Mouse (Mus musculus): ENCODE data around the gene Slit2.

The Slit2 gene

GRCm38 (mm10) chr5:48058612-48059011 lies 75.7 kb downstream of the Slit2 start:
- DNase-seq: no peak

DNA sequence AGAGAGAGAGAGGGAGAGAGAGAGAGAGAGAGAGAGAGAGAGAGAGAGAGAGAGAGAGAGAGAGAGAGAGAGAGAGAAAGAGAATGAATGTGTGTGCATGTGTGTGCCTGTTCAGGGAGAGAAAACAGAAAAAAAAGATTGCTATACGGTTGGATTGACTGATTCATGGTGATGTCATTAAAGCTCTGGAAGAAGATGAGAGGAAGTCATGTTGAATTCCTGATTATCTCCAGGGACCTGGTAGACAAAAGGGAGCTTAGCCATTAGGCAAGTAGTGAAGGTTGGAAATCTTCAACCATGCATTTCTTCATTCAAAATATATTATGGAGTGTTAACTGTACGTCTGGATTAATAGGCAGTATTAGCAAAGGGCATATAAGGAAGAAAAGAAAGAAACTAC lies 77.8 kb downstream of the Slit2 start:
- DNase-seq: no peak

GRCm38 (mm10) chr5:48078730-48079129 lies 95.8 kb downstream of the Slit2 start:
- no peak for DNase-seq

DNA sequence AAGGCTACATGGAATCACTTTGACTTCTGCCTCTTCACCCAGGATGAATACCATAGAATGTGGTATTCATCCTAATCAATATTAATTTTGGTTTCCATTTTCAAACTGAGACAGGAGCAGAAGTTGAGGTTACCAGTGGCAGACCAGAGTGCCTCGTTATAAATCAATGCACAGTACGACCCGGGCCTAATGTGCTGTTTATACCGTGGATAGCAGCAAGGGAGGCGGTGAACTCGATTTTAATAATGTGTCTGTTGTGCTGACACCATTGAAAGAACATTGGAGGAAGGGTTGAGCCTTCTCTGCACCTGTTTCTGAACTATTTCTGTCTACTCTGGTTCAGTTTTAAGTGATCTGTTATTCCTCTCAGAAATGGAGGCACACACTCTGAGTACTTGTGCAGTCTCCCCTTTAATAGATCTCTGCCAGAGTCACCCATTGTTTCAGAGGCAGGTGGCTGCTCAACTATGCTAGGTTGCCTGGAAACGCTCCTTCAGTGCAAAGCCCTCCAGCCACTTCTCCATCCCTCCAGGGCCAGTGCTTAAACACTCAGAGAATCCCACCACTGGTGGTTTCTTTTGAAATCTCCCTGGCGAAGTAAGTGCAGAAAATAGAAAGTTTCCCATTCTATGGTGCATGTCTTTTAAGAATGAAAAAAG lies 98.4 kb downstream of the Slit2 start:
- DNase-seq: no peak

GRCm38 (mm10) chr5:48113400-48113799 lies 130.5 kb downstream of the Slit2 start:
- no peak for DNase-seq

- no peak for DNase-seq
These were observed 132.1 kb downstream of the Slit2 start for GRCm38 (mm10) chr5:48114969-48115537.

DNA sequence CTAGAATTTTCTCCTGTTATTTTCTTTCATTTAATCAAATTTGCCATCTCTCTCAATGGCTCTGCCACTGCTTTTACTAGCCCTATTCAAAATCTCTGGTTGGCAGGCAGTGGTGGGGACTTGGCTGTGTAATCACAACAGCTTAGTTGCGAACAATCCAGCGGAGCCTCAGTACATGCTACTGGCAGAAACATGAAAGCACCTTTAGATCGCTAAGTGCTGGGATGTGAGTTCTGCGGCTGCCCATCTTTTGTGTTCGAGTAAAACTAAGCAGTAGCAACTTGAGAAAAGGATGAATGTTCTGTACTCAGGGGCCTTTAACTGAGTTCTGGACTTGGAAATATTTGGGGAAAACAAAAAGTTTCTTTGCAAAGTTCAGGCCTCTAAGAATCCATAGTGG lies 139.7 kb downstream of the Slit2 start:
- DNase-seq: no peak

GRCm38 (mm10) chr5:48125770-48126423 lies 143.0 kb downstream of the Slit2 start:
- DNase-seq: no peak

GRCm38 (mm10) chr5:48129981-48130380 lies 147.0 kb downstream of the Slit2 start:
- DNase-seq: no peak

DNA sequence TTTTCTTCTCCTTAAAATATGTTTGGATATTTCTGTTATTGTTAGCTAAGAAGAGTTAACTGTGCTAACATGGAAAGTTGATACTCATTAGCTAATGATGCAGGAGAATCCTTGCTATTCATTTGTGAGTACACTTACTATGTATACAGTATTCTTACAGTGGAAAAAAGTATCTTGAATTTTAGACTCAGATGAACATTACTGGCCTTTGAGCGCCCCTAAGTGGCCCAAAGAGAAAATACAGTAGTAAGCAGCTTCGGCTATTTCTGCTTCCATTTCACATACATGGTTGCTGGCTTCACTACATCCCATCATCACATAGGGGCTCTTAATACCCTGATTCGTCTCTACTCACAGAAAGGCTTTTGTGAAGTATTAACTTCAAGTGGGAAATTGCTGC lies 153.6 kb downstream of the Slit2 start:
- no peak for DNase-seq

DNA sequence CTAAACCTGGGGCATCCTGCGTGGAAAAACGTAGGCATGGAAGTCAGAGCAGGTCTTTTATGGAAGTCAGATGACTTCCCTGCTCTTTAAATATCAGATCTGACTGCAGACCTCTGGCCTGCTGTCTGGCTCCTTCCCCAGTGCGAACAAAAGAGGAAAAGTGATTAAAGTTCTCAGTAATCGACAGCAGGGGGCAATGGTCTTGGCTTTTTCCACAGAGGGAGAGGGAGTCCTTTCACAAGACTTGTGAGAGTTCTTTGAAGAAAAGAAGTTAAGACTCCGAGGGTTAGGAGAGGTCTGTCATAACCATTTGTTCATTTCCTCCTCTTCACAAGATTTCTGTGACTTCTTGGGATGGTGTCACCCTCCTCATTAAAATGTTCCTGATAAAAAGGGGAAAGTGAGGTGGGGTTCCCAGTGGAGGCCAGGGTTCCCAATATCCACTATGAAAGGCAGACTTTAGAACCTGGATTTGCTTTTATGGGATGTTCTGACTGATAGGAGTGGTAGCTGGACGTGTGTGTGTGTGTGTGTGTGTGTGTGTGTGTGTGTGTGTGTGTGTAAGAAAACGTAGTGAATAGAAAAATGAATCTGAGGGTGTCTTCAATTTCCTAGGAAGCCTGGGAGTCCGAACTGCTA lies 156.0 kb downstream of the Slit2 start:
- no peak for DNase-seq

GRCm38 (mm10) chr5:48139488-48139862 lies 156.5 kb downstream of the Slit2 start:
- DNase-seq: no peak

DNA sequence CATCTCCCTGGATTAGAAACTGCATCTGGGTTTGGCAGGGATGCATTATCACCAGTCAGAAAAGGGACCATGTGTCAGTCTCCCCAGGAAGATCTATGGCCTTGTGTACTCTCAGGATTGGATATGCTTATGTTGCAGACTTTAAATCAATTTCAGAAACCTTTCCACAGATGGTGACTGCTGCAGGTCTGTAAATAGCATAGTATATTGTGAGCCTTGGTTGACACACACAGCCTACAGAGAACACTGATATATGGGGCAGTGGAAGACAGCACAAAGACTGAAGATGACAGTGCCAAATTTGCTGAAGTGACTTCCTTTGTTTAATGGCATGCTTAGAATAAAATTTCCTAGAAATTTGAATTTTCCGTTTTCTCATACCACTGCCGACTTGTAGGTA lies 163.1 kb downstream of the Slit2 start:
- DNase-seq: no peak

DNA sequence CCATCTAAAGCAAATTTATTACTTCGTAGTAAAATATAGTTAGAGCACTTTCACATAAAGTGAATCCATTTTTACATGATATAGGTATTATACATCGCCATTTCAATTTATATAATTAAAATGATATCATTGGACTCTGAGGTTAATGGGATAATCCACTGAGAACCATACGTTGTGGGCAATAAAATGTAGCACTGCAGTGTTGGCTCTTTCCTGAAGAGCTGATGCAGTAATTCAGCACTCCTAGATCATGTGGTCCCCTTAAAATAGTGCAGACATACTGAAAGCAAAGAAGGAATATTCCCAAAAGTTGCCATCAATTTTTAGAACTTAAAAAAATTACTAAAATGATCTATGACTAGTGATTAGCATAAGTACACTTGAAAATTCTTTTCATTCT lies 177.9 kb downstream of the Slit2 start:
- no peak for DNase-seq

GRCm38 (mm10) chr5:48181646-48182302 lies 198.8 kb downstream of the Slit2 start:
- no peak for DNase-seq

GRCm38 (mm10) chr5:48184358-48184757 lies 201.4 kb downstream of the Slit2 start:
- no peak for DNase-seq

GRCm38 (mm10) chr5:48187819-48188218 lies 204.9 kb downstream of the Slit2 start:
- no peak for DNase-seq

DNA sequence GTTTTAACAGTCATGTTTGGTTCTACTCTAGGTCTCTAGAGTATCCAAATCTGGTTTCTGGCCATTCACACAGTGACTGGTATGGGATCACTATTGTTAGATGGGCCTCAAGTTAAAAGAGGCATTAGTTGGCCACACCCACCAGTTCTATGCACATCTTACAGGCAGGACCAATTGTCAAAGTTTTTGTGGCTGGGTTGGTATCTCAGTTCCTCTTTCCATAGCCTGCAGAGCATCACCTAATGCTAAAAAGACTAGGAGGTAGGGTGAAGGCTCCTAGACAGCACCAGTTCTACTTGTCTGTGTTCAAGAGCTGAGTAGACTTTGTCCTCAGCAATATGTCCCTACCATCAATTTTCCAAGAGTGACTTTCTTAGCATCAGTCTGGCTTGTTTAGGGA lies 216.4 kb downstream of the Slit2 start:
- DNase-seq: no peak

- no peak for DNase-seq
These were observed 232.3 kb downstream of the Slit2 start for GRCm38 (mm10) chr5:48215248-48215647.

DNA sequence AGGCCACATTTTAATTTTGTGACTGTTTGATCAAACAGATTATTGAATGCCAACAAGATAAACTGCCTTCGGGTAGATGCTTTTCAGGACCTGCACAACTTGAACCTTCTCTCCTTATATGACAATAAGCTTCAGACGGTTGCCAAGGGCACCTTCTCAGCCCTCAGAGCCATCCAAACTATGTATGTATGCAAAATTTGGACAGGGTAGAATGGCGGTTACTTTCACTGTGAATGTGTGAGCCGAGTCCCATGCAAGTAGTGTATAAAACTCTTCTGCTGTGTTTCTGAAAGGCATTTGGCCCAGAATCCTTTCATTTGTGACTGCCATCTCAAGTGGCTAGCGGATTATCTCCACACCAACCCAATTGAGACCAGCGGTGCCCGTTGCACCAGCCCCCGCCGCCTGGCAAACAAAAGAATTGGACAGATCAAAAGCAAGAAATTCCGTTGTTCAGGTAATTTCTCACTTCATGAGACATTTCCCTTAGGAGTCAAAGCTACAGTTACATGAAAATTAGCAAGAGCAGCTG lies 236.8 kb downstream of the Slit2 start:
- no peak for DNase-seq

DNA sequence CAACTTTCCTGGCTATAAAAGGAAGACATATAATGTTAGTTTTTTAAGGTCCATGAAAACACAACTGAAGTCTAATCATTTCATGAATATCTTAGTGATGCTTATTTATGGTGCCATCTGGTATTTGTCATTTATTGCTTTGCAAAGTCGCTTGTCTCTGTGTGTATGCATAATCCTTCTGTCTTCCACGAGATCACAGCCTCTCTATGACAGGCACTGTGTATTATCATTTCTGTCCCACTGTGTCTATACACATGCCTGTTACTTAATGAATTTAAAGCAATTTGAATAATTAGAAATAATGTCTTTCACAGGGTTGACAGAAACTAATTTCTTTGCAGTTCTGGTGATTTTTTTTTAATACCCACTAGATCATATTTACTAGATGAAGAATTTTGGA lies 242.6 kb downstream of the Slit2 start:
- DNase-seq: no peak

GRCm38 (mm10) chr5:48230430-48231080 lies 247.6 kb downstream of the Slit2 start:
- no peak for DNase-seq

GRCm38 (mm10) chr5:48234728-48235127 lies 251.8 kb downstream of the Slit2 start:
- no peak for DNase-seq
